Mouse (Mus musculus) stomach, embryonic 16.5 days (tissue): Measurements from ENCODE around the gene Zfp691. TPM values are rescaled to one million over a fixed set of nuclear protein-coding genes. Genes with fewer than 3 reads are reported as not detected.

Source experiments
- ATAC-seq: fragments of 200-750 bp; cut with Nextera tagmentation; 2 replicates; pipeline ENCODE4 v1.8.0; 2017; ENCODE audit warnings: moderate number of reproducible peaks, moderate TSS enrichment; ENCODE audit not compliant: insufficient read depth, low FRiP score
- H3K27ac ChIP-seq: fragments of 300-500 bp; sonication (generic); 2 replicates; pipeline ENCODE4 v1.5.1; 2014; ENCODE audit warnings: low read length
- H3K27me3 ChIP-seq: fragments of 300-500 bp; sonication (generic); 2 replicates; pipeline ENCODE4 v1.6.1; 2014; ENCODE audit warnings: low read length, control low read depth, mixed read lengths; ENCODE audit not compliant: control insufficient read depth, insufficient read depth
- H3K36me3 ChIP-seq: fragments of 300-500 bp; sonication (generic); 2 replicates; pipeline ENCODE4 v1.6.1; 2014; ENCODE audit warnings: low read length; ENCODE audit not compliant: control insufficient read depth, insufficient read depth
- H3K4me1 ChIP-seq: fragments of 300-500 bp; sonication (generic); 2 replicates; pipeline ENCODE4 v1.6.1; 2014; ENCODE audit warnings: low read length, control low read depth, mixed read lengths; ENCODE audit not compliant: control insufficient read depth, insufficient read depth
- H3K4me2 ChIP-seq: fragments of 300-500 bp; sonication (generic); 2 replicates; pipeline ENCODE4 v1.6.1; 2014; ENCODE audit warnings: low read depth, low read length, mixed read lengths
- H3K4me3 ChIP-seq: fragments of 300-500 bp; sonication (generic); replicated peaks from 2 replicates; pipeline ENCODE4 v1.5.1; 2014; ENCODE audit warnings: mild to moderate bottlenecking, low read length
- H3K9ac ChIP-seq: fragments of 300-500 bp; sonication (generic); 2 replicates; pipeline ENCODE4 v1.6.1; 2014; ENCODE audit warnings: low read length
- H3K9me3 ChIP-seq: fragments of 300-500 bp; sonication (generic); replicated peaks from 2 replicates; pipeline ENCODE4 v1.6.1; 2016; ENCODE audit warnings: low read length, control low read depth; ENCODE audit not compliant: control insufficient read depth
- WGBS: fragments of 180-500 bp; shearing (Covaris S2); extraction: QIAGEN DNeasy Blood & Tissue Kit; methylation state at CpG from one replicate; pipeline ENCODE4 v1.1.7; 2014; 5-methylcytosine and 5-hydroxymethylcytosine counted together
- polyA plus RNA-seq: library from polyadenylated mRNA; unstranded; fragments of >200 nt; fragmentation: Nextera tagmentation; extraction: Ambion mirVana; gene quantifications from 2 replicates; pipeline ENCODE4 v1.2.1, GENCODE M21; 2015

Zfp691 gene
- polyA plus RNA-seq, 1 experiment from 2014 or later = 4.9 TPM

DNA sequence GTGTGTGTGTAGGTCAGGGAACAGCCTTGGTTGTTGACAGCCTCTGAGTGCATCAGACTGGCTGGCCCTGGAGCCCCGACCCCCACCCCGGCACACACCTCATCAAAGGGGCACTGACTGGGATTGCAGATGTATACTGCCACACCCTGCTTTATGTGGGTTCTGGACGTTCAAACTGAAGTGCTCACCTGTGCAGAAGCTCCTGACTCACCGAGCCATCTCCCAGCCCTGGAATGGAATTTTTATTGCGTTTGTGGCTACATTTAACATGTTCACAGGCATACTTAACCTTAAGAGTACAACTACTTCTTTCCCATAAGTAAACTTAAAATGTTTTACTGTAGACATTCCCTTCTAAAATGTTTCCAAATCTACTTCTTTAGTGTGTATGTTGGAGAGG, 16.1 kb downstream of the Zfp691 start:
- Histone ChIP-seq H3K4me3 (no peak overlapping the region), H3K9ac (no peak overlapping the region), H3K9me3 (no peaks in the 10 kb centered on the region), H3K27me3 (no peaks in the 10 kb centered on the region), H3K27ac (no peak overlapping the region), H3K36me3 (no peaks in the 10 kb centered on the region), H3K4me2 (no peak overlapping the region), H3K4me1 (no peaks in the 10 kb centered on the region)
- no peak for ATAC-seq
- 66% methylated on average over 5 of the region's 5 CpGs for WGBS

DNA sequence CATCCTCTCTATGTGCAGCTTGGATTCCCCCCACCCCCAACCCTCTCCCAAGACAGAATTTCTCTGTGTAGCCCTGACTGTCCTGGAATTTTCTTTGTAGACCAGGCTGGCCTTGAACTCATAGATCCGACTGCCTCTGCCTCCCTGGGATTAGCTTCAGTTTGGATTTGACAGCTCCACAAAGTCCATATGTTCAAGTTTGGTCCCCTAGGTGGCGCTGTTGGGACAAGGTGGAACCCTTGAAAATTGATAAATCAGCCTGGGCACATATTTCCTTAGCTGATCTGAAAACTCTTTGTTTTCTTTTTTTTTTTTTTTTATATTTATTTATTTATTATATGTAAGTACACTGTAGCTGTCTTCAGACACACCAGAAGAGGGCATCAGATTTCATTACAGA, 16.8 kb downstream of the Zfp691 start:
- no peak overlapping the region for H3K9ac ChIP-seq

DNA sequence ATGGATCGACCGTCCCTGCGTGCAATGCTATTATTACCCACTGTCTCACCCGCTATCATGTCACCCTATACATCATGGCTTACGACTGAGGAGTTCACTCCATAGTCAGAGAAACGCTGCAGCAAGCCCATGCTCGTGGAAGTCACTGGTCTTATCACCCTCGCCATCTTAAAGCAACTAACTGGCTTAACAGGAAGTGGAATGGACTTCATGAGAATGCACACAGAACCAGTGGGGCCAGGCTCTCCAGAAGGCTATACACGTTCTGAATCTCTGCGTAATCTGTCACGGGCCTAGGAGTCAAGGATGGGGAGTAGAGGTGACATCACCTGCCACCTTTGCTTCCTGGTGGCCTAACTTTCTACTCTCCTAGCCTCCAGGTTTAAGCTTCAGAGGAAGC, 25.3 kb downstream of the Zfp691 start:
- no peak for ATAC-seq
- no peaks in the 10 kb centered on the region for H3K36me3 ChIP-seq

More for the DNA sequence above, 16.8 kb downstream of the Zfp691 start:
- Histone ChIP-seq H3K27ac (no peak overlapping the region), H3K27me3 (no peaks in the 10 kb centered on the region), H3K9me3 (no peaks in the 10 kb centered on the region), H3K4me1 (no peaks in the 10 kb centered on the region), H3K4me2 (no peak overlapping the region), H3K4me3 (no peak overlapping the region), H3K36me3 (no peaks in the 10 kb centered on the region)
- WGBS = 37% methylated on average over 2 of the region's 2 CpGs
- no peak for ATAC-seq

DNA sequence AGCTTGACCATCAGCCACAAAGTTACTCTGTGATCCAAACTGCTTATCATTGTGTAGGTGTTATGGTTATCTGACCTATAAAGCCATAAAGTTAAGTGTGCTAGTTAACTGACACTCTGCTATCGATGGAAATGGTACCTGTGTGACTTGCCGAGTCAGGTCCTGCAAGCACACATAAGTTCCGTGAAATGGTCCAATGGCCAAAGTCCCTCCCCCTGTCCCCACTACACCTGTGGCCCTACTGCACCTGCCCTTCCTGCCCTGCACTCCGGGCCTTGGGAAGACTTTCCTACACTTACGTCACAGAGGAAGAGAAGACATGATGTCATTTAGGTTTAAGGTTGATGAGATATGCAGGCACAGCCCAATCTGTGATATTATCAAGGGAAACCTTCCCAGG, 26.6 kb downstream of the Zfp691 start:
- 80% methylated on average over 5 of the region's 5 CpGs for WGBS
- 0 out of 2 replicates have a peak, but pooled peaks cover 3% of the 10 kb centered on the region for H3K4me1 ChIP-seq
- no peaks in the 10 kb centered on the region for H3K36me3 ChIP-seq
- H3K9me3 ChIP-seq = no peaks in the 10 kb centered on the region
- H3K4me2 ChIP-seq = no peak overlapping the region
- H3K4me3 ChIP-seq = no peak overlapping the region
- no peak overlapping the region for H3K9ac ChIP-seq
- no peak overlapping the region for H3K27ac ChIP-seq
- ATAC-seq = no peak
- no peaks in the 10 kb centered on the region for H3K27me3 ChIP-seq

More for the DNA sequence above, 25.3 kb downstream of the Zfp691 start:
- Histone ChIP-seq H3K27me3 (no peaks in the 10 kb centered on the region), H3K4me2 (no peak overlapping the region), H3K9me3 (no peaks in the 10 kb centered on the region), H3K27ac (no peak overlapping the region), H3K4me1 (no peaks in the 10 kb centered on the region), H3K4me3 (no peak overlapping the region), H3K9ac (no peak overlapping the region)
- WGBS = 72% methylated on average over 11 of the region's 11 CpGs

DNA sequence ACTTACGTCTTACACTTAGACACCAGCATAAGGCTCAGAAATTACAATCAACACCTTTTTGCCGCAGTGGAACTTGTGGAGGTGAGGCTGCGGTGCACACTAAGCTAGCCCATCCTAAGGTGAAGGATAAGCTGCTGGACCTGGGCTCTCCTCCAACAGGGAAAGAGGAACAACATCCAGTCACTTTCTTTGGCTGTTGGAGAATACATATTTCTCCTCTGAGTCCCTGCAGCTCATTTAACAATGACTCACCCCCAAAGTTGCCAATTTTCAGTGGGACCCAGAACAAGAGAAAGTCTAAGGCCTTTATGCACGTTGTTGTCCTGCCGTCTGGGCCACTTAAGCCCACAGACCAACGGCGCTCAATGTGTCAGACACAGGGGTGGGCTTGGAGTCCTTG, 27.2 kb downstream of the Zfp691 start:
- H3K9me3 ChIP-seq = no peaks in the 10 kb centered on the region
- H3K4me3 ChIP-seq = no peak overlapping the region
- H3K27me3 ChIP-seq = no peaks in the 10 kb centered on the region
- no peak overlapping the region for H3K9ac ChIP-seq
- no peak overlapping the region for H3K27ac ChIP-seq
- H3K4me1 ChIP-seq = 0 out of 2 replicates have a peak, but pooled peaks cover 3% of the 10 kb centered on the region
- no peaks in the 10 kb centered on the region for H3K36me3 ChIP-seq
- no peak for ATAC-seq
- H3K4me2 ChIP-seq = no peak overlapping the region
- 81% methylated on average over 7 of the region's 7 CpGs for WGBS

DNA sequence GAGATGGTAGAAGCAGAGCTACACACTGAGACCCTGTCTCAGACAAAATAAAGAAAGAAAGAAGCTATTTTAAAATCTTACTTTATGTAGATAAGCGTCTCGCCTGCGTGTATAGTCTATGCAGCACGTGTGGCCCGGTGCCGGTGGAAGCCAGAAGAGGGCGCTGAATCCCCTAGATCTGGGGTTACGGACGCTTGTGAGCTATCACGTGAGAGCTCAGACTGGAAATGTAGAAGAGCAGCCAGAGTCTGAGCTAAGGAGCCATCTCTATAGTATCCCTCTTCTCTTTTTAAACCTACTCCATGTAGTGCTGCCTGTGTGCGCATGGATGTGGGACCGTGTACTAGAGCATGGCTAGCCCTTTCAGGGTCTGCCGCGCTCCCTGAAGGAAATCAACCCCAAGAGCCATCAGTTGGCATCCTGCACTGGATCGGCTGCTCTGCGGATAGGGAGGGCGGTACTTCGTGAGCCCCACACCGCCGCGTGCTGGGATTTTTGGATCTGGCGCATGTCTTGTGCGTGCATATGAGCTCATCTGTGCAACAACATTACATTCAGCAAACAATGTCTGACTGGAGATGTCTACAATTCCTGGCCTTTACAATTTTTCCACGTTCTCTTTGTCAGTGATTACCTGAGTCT, 31.6 kb downstream of the Zfp691 start:
- 30% methylated on average over 24 of the region's 24 CpGs for WGBS
- Histone ChIP-seq H3K27ac (no peak overlapping the region), H3K27me3 (no peaks in the 10 kb centered on the region), H3K4me2 (peak overlapping the region; percentile 44), H3K9me3 (no peaks in the 10 kb centered on the region), H3K36me3 (no peaks in the 10 kb centered on the region), H3K9ac (peak overlapping the region; percentile 31; the same call in 1 of the 2 replicates), H3K4me1 (0 out of 2 replicates have a peak, but pooled peaks cover 3% of the 10 kb centered on the region), H3K4me3 (peak overlapping the region; percentile 23)
- no peak; the same call in 1 of the 2 replicates for ATAC-seq

DNA sequence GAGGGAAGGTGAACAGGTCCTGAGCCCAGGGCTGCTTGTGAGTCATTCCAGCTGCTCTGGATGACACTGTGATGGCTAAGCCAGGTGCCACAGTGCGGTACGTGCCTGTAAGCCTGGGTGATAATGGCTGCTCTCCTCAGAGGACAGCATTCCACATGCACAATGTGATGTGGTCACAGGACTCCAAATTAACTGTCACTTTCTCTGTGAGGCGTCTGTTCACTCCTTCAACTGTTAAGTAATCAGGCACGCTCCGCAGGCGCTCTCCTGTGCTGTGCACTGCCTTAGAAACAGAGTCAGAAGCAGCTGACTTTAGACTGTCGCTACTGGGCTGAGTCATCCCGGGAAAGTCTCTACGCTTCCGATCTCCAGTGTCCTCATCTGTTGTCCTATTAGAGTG, 32.8 kb downstream of the Zfp691 start:
- Histone ChIP-seq H3K27me3 (no peaks in the 10 kb centered on the region), H3K4me3 (no peak overlapping the region), H3K36me3 (peaks cover 6% of the 10 kb centered on the region; the same call in 1 of the 2 replicates), H3K4me1 (0 out of 2 replicates have a peak, but pooled peaks cover 3% of the 10 kb centered on the region), H3K9me3 (no peaks in the 10 kb centered on the region), H3K27ac (no peak overlapping the region), H3K9ac (no peak overlapping the region), H3K4me2 (no peak overlapping the region)
- ATAC-seq = 0 out of 2 replicates have a peak, but pooled peaks have one; percentile 37
- WGBS = 60% methylated on average over 10 of the region's 10 CpGs

DNA sequence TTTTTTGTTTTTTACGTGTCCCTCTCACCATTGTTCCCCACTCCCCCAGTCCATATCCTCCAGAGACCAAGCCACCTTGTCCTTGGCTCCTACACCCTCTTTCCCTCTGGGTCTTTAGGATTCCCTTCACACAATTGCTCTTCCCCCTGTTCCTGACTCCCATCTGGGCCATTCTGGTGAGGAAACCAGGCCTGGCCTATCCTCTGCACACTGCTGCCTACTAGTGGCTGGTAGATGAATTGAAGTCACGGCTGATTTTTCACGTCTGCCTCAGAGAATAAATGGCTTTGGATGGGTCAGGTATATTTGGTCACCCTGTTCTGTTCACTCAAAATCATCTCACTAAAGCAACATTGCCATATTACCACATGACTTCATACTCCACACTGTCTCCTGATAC, 33.9 kb downstream of the Zfp691 start:
- H3K4me2 ChIP-seq = no peak overlapping the region
- H3K9ac ChIP-seq = no peak overlapping the region
- H3K27me3 ChIP-seq = no peaks in the 10 kb centered on the region
- no peak for ATAC-seq
- H3K27ac ChIP-seq = no peak overlapping the region
- peaks cover 14% of the 10 kb centered on the region for H3K36me3 ChIP-seq
- no peak overlapping the region for H3K4me3 ChIP-seq
- H3K9me3 ChIP-seq = no peaks in the 10 kb centered on the region
- 0 out of 2 replicates have a peak, but pooled peaks cover 3% of the 10 kb centered on the region for H3K4me1 ChIP-seq
- 56% methylated on average over 3 of the region's 3 CpGs for WGBS

DNA sequence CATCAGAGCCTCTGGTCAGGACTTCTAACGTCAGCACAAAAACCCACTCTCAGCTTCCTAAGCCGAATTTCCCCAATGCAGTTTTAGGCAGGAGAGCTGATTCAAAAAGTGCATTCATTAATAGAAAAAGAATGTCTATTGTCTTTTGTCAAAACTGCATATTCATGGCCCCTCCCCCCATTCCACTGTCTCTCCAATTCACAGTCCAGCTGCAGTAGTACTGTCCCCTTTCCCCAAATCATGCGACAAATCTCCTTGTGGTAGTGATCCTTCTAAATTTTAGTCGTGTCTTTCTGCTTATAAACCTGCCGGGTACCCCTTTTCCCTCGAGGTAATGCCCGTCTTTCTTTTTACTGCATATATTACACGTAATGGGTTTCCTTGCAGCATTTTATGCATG, 35.2 kb downstream of the Zfp691 start:
- no peak for ATAC-seq
- Histone ChIP-seq H3K4me2 (peak overlapping the region; percentile 28; the same call in 1 of the 2 replicates), H3K4me3 (no peak overlapping the region), H3K9me3 (no peaks in the 10 kb centered on the region), H3K4me1 (0 out of 2 replicates have a peak, but pooled peaks cover 3% of the 10 kb centered on the region), H3K9ac (no peak overlapping the region), H3K27me3 (no peaks in the 10 kb centered on the region), H3K36me3 (peaks cover 20% of the 10 kb centered on the region), H3K27ac (no peak overlapping the region; the same call in 1 of the 2 replicates)
- WGBS = 62% methylated on average over 8 of the region's 8 CpGs
